Mouse (Mus musculus) urinary bladder, postnatal 4 days (tissue): ENCODE results near the gene Tmod1.

ENCODE experiments used
- DNase-seq, 2 experiments: peaks; one replicate each; pipeline ENCODE4 v3.0.0; 2021 to 2022; ENCODE audit warnings: low spot score in 2 of 2

Gene Tmod1

GRCm38 (mm10) chr4:46131791-46132190 is 93.1 kb downstream of the Tmod1 start:
- no peak for DNase-seq

GRCm38 (mm10) chr4:46137629-46138286 is 99.0 kb downstream of the Tmod1 start:
- DNase-seq: no peak

GRCm38 (mm10) chr4:46138287-46139222 is 99.8 kb downstream of the Tmod1 start, which contains the start of the genes Ncbp1 and Tstd2:
TSS of gene Ncbp1 (plus strand) at chr4:46138613.
TSS of gene Tstd2 (minus strand) at chr4:46138694.
- peak; percentile 89 to 90 for DNase-seq

GRCm38 (mm10) chr4:46144323-46144722 is 105.6 kb downstream of the Tmod1 start:
- DNase-seq: no peak

GRCm38 (mm10) chr4:46146881-46147280 is 108.1 kb downstream of the Tmod1 start:
- no peak for DNase-seq

- DNase-seq: no peak
These were observed 113.3 kb downstream of the Tmod1 start for GRCm38 (mm10) chr4:46151903-46152544.

- DNase-seq: no peak
These were observed 125.3 kb downstream of the Tmod1 start for GRCm38 (mm10) chr4:46164027-46164426.
